Mouse (Mus musculus): ENCODE results near the gene Sh3bp1. TPM values are rescaled to one million over a fixed set of nuclear protein-coding genes. Genes with fewer than 3 reads are reported as not detected.
"Not testable (repeated sequence)": the region's sequence is repeated elsewhere in the genome, so short reads cannot be mapped to it uniquely, and the experiment has no call there.

Sh3bp1 gene
- polyA plus RNA-seq, 1 experiment from 2014 or later = 17.7 TPM

GRCm38 (mm10) chr15:78877810-78878390 is 21.7 kb upstream of the Sh3bp1 start:
- no peaks in the 10 kb centered on the region for H3K27me3 ChIP-seq
- DNase-seq (no peak), ATAC-seq (ENCODE audit: low read depth) (no peak; the same call in 1 of the 2 replicates)
- peak overlapping the region; percentile 87 for H3K4me2 ChIP-seq
- peak overlapping the region; percentile 96 for H3K27ac ChIP-seq
- H3K4me3 ChIP-seq (replicated peaks) = peak overlapping the region; percentile 91
- peaks cover 35% of the 10 kb centered on the region for H3K36me3 ChIP-seq
- H3K9ac ChIP-seq = peak overlapping the region; percentile 93
- H3K9me3 ChIP-seq (replicated peaks) = no peaks in the 10 kb centered on the region
- 1% methylated on average over 17 of the region's 17 CpGs for WGBS (ENCODE audit: insufficient replicate concordance)
- H3K4me1 ChIP-seq (replicated peaks) = peaks cover 53% of the 10 kb centered on the region

DNA sequence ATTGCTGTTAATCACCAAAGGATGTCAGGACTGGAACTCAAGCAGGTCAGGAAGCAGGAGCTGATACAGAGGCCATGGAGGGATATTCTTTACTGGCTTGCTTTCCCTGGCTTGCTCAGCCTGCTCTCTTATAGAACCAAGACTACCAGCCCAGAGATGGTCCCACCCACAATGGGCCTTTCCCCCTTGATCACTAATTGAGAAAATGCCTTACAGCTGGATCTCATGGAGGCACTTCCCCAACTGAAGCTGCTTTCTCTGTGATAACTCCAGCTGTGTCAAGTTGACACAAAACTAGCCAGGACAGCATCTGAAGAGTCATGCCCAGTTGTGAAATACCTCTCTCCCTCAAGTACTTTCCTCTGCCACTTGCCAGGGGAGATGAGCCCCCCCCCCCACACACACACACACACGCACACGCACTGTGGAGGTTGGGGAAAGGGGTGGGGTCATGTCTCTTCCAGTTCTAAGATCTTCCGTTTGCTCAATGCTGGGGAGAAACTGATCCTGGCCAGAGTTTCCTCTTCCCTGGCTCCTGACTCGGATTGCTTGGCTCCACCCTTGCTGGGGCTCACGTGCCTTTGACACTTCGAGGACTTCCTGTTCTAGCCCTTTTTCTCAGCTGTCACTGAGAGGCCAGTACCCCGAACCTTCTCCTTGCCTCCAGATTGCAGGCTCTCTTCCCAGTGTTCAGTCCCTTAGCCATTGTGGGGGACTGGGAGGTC is 20.6 kb upstream of the Sh3bp1 start:
- DNase-seq; H3K27me3 ChIP-seq; H3K9me3 ChIP-seq (replicated peaks); ATAC-seq (ENCODE audit: low read depth): not testable (repeated sequence)
- H3K36me3 ChIP-seq = peaks cover 46% of the 10 kb centered on the region
- peak overlapping the region; percentile 87 for H3K4me2 ChIP-seq
- peak overlapping the region; percentile 91; the same call in 1 of the 2 replicates for H3K4me3 ChIP-seq (replicated peaks)
- peak overlapping the region; percentile 96 for H3K27ac ChIP-seq
- peaks cover 62% of the 10 kb centered on the region for H3K4me1 ChIP-seq (replicated peaks)
- peak overlapping the region; percentile 33 for H3K9ac ChIP-seq
- 24% methylated on average over 7 of the region's 7 CpGs for WGBS (ENCODE audit: insufficient replicate concordance)

DNA sequence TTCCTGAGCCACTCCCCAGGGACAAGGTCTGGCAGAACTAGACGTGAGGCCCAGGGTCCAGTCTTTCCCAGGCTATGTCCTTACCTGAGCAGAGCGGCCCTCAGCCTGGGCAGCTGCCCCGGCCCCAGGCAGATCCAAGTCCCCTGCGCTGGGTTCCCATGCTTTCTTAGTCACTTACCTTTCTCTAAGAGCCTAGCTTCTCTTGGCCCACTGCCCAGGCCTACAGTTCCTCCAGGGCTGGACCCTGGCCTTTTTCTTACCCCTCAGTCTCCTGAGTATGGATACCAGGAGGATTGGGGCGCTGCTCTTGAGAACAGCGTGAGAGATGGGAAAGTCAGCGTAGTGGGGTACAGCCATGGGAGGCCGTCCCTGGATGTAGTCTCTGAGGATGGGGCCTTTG is 19.1 kb upstream of the Sh3bp1 start:
- Histone ChIP-seq H3K36me3 (peaks cover 59% of the 10 kb centered on the region), H3K27me3 (no peaks in the 10 kb centered on the region), H3K9ac (no peak overlapping the region), H3K4me1 (replicated peaks) (peaks cover 54% of the 10 kb centered on the region), H3K4me2 (no peak overlapping the region), H3K4me3 (replicated peaks) (no peak overlapping the region), H3K9me3 (replicated peaks) (no peaks in the 10 kb centered on the region), H3K27ac (no peak overlapping the region)
- WGBS (ENCODE audit: insufficient replicate concordance) = 87% methylated on average over 8 of the region's 8 CpGs
- DNase-seq (no peak), ATAC-seq (ENCODE audit: low read depth) (no peak)

GRCm38 (mm10) chr15:78881828-78882227 is 17.7 kb upstream of the Sh3bp1 start:
- DNase-seq (no peak), ATAC-seq (ENCODE audit: low read depth) (no peak)
- Histone ChIP-seq H3K4me1 (replicated peaks) (peaks cover 41% of the 10 kb centered on the region), H3K4me3 (replicated peaks) (no peak overlapping the region), H3K27me3 (no peaks in the 10 kb centered on the region), H3K27ac (no peak overlapping the region; the same call in 1 of the 2 replicates), H3K4me2 (no peak overlapping the region), H3K36me3 (peaks cover 72% of the 10 kb centered on the region), H3K9me3 (replicated peaks) (no peaks in the 10 kb centered on the region), H3K9ac (no peak overlapping the region)
- 79% methylated on average over 3 of the region's 3 CpGs for WGBS (ENCODE audit: insufficient replicate concordance)

GRCm38 (mm10) chr15:78889401-78889853 is 10.1 kb upstream of the Sh3bp1 start:
- Histone ChIP-seq H3K36me3 (peaks cover 91% of the 10 kb centered on the region), H3K4me1 (replicated peaks) (peaks cover 62% of the 10 kb centered on the region), H3K9ac (peak overlapping the region; percentile 56), H3K9me3 (replicated peaks) (no peaks in the 10 kb centered on the region), H3K4me3 (replicated peaks) (no peak overlapping the region), H3K27ac (peak overlapping the region; percentile 55; the same call in 1 of the 2 replicates), H3K4me2 (peak overlapping the region; percentile 32; the same call in 1 of the 2 replicates), H3K27me3 (no peaks in the 10 kb centered on the region)
- ATAC-seq (ENCODE audit: low read depth) = peak; percentile 70
- no peak for DNase-seq
- 30% methylated on average over 13 of the region's 13 CpGs for WGBS (ENCODE audit: insufficient replicate concordance)

GRCm38 (mm10) chr15:78892440-78892839 is 7.1 kb upstream of the Sh3bp1 start:
- H3K4me3 ChIP-seq (replicated peaks) = no peak overlapping the region
- H3K9me3 ChIP-seq (replicated peaks) = no peaks in the 10 kb centered on the region
- 38% methylated on average over 7 of the region's 7 CpGs for WGBS (ENCODE audit: insufficient replicate concordance)
- peak overlapping the region; percentile 89 for H3K27ac ChIP-seq
- H3K4me2 ChIP-seq = 0 out of 2 replicates have a peak overlapping the region, but pooled peaks have one; percentile 1
- ATAC-seq (ENCODE audit: low read depth) (peak; percentile 25), DNase-seq (no peak)
- H3K27me3 ChIP-seq = no peaks in the 10 kb centered on the region
- peaks cover 92% of the 10 kb centered on the region for H3K4me1 ChIP-seq (replicated peaks)
- H3K36me3 ChIP-seq = peaks cover 64% of the 10 kb centered on the region
- H3K9ac ChIP-seq = peak overlapping the region; percentile 31; the same call in 1 of the 2 replicates

- peak overlapping the region; percentile 89 for H3K27ac ChIP-seq
- ATAC-seq (ENCODE audit: low read depth) (no peak), DNase-seq (no peak)
- H3K4me1 ChIP-seq (replicated peaks) = peaks cover 98% of the 10 kb centered on the region
- H3K4me3 ChIP-seq (replicated peaks) = peak overlapping the region; percentile 10; the same call in 1 of the 2 replicates
- H3K27me3 ChIP-seq = no peaks in the 10 kb centered on the region
- 29% methylated on average over 13 of the region's 13 CpGs for WGBS (ENCODE audit: insufficient replicate concordance)
- H3K36me3 ChIP-seq = peaks cover 43% of the 10 kb centered on the region
- H3K9me3 ChIP-seq (replicated peaks) = no peaks in the 10 kb centered on the region
- H3K9ac ChIP-seq = peak overlapping the region; percentile 85
- H3K4me2 ChIP-seq = peak overlapping the region; percentile 97
Observed at GRCm38 (mm10) chr15:78894726-78895125, 4.8 kb upstream of the Sh3bp1 start.

GRCm38 (mm10) chr15:78895741-78896140 is 3.8 kb upstream of the Sh3bp1 start:
- no peak for DNase-seq
- no peak for ATAC-seq (ENCODE audit: low read depth)
- Histone ChIP-seq H3K9ac (peak overlapping the region; percentile 85), H3K4me3 (replicated peaks) (no peak overlapping the region; the same call in 1 of the 2 replicates), H3K27ac (peak overlapping the region; percentile 89), H3K27me3 (no peaks in the 10 kb centered on the region), H3K9me3 (replicated peaks) (no peaks in the 10 kb centered on the region), H3K4me1 (replicated peaks) (peaks cover 98% of the 10 kb centered on the region), H3K36me3 (peaks cover 33% of the 10 kb centered on the region), H3K4me2 (peak overlapping the region; percentile 97)
- 31% methylated on average over 2 of the region's 2 CpGs for WGBS (ENCODE audit: insufficient replicate concordance)

GRCm38 (mm10) chr15:78896149-78896548 is 3.4 kb upstream of the Sh3bp1 start:
- H3K9me3 ChIP-seq (replicated peaks) = no peaks in the 10 kb centered on the region
- no peaks in the 10 kb centered on the region for H3K27me3 ChIP-seq
- WGBS (ENCODE audit: insufficient replicate concordance) = 49% methylated on average over 3 of the region's 3 CpGs
- peak overlapping the region; percentile 97 for H3K4me2 ChIP-seq
- ATAC-seq (ENCODE audit: low read depth) (peak; percentile 37), DNase-seq (no peak)
- peak overlapping the region; percentile 85 for H3K9ac ChIP-seq
- H3K27ac ChIP-seq = peak overlapping the region; percentile 89
- H3K4me3 ChIP-seq (replicated peaks) = peak overlapping the region; percentile 0; the same call in 1 of the 2 replicates
- H3K4me1 ChIP-seq (replicated peaks) = peaks cover 98% of the 10 kb centered on the region
- H3K36me3 ChIP-seq = peaks cover 29% of the 10 kb centered on the region

GRCm38 (mm10) chr15:78897488-78897887 is 2.1 kb upstream of the Sh3bp1 start:
- peak overlapping the region; percentile 84 for H3K4me3 ChIP-seq (replicated peaks)
- DNase-seq (peak; percentile 71), ATAC-seq (ENCODE audit: low read depth) (peak; percentile 26; the same call in 1 of the 2 replicates)
- peak overlapping the region; percentile 97 for H3K4me2 ChIP-seq
- peaks cover 26% of the 10 kb centered on the region for H3K36me3 ChIP-seq
- no peaks in the 10 kb centered on the region for H3K27me3 ChIP-seq
- peaks cover 92% of the 10 kb centered on the region for H3K4me1 ChIP-seq (replicated peaks)
- WGBS (ENCODE audit: insufficient replicate concordance) = 23% methylated on average over 4 of the region's 4 CpGs
- peak overlapping the region; percentile 85 for H3K9ac ChIP-seq
- peak overlapping the region; percentile 89 for H3K27ac ChIP-seq
- H3K9me3 ChIP-seq (replicated peaks) = no peaks in the 10 kb centered on the region

GRCm38 (mm10) chr15:78898507-78899001 is 1.0 kb upstream of the Sh3bp1 start:
- peaks cover 25% of the 10 kb centered on the region for H3K36me3 ChIP-seq
- ATAC-seq (ENCODE audit: low read depth) (no peak), DNase-seq (no peak)
- peak overlapping the region; percentile 89 for H3K27ac ChIP-seq
- peak overlapping the region; percentile 85 for H3K9ac ChIP-seq
- no peaks in the 10 kb centered on the region for H3K9me3 ChIP-seq (replicated peaks)
- H3K27me3 ChIP-seq = no peaks in the 10 kb centered on the region
- peak overlapping the region; percentile 97 for H3K4me2 ChIP-seq
- WGBS (ENCODE audit: insufficient replicate concordance) = 21% methylated on average over 6 of the region's 6 CpGs
- peak overlapping the region; percentile 84 for H3K4me3 ChIP-seq (replicated peaks)
- H3K4me1 ChIP-seq (replicated peaks) = peaks cover 91% of the 10 kb centered on the region
